Mouse (Mus musculus) gastrocnemius, postnatal 36 days (tissue): Measurements from ENCODE around the gene Stim1. TPM values are rescaled to one million over a fixed set of nuclear protein-coding genes. Genes with fewer than 3 reads are reported as not detected.

ENCODE experiments used
- DNase-seq, 2 experiments: peaks; one replicate each; pipeline ENCODE4 v3.0.0; 2022
- intact Hi-C: fragments of 180-260 bp; cut with DNase I; formaldehyde crosslinking; loops from one replicate; pipeline ENCODE4 v1.15.1; 2025
- long read RNA-seq, 2 experiments: library from polyadenylated mRNA; stranded (forward); transcript quantifications; one replicate each; pipeline ENCODE4 v2.0.0; 2021
- total RNA-seq, 2 experiments: library from RNA; stranded (reverse); gene quantifications; 2 replicates each; pipeline ENCODE4 v1.2.3; 2021

The Stim1 gene
- 100 to 1,000 TPM; 155 to 167 TPM for total RNA-seq
- long read RNA-seq, experiment 1, full-length matches to known transcripts, result 9 of 44 reads
- long read RNA-seq, experiment 1, partial matches to known transcripts, result 30 of 44 reads
- long read RNA-seq, experiment 1, other reads (novel, unspliced or antisense), result 5 of 44 reads
- long read RNA-seq, experiment 2, full-length matches to known transcripts, result 16 of 74 reads
- long read RNA-seq, experiment 2, partial matches to known transcripts, result 49 of 74 reads
- long read RNA-seq, experiment 2, other reads (novel, unspliced or antisense), result 9 of 74 reads

GRCm38 (mm10) chr7:102267601-102268394, at the start of gene Stim1:
Gene Stim1, plus strand, starts transcription at chr7:102267806.
- intact Hi-C loops, result loop anchor here (1.0 kb wide), 1 partner anchor 150 kb away; no protein-coding TSS in a partner anchor
- peak; percentile 64 to 67 for DNase-seq

GRCm38 (mm10) chr7:102221899-102222298, 45.7 kb upstream of the Stim1 start:
- intact Hi-C loops, result no loop called here
- DNase-seq, result no peak

- DNase-seq, result no peak
- intact Hi-C loops, result no loop called here
Measured at GRCm38 (mm10) chr7:102222336-102222735, 45.3 kb upstream of the Stim1 start.

GRCm38 (mm10) chr7:102222830-102223556, 44.6 kb upstream of the Stim1 start:
- intact Hi-C loops, result no loop called here
- DNase-seq, result peak; percentile 60 to 62

- intact Hi-C loops, result no loop called here
- no peak for DNase-seq
Measured at GRCm38 (mm10) chr7:102223883-102224738, 43.5 kb upstream of the Stim1 start.

- intact Hi-C loops, result no loop called here
Measured at GRCm38 (mm10) chr7:102226051-102226450, 41.6 kb upstream of the Stim1 start.

GRCm38 (mm10) chr7:102228049-102228670, 39.4 kb upstream of the Stim1 start:
- DNase-seq, result no peak
- intact Hi-C loops, result no loop called here

More at GRCm38 (mm10) chr7:102226051-102226450, 41.6 kb upstream of the Stim1 start:
- DNase-seq, result no peak

- intact Hi-C loops, result no loop called here
- DNase-seq, result no peak
Measured at GRCm38 (mm10) chr7:102229814-102230213, 37.8 kb upstream of the Stim1 start.

GRCm38 (mm10) chr7:102233059-102233458, 34.5 kb upstream of the Stim1 start:
- no peak for DNase-seq
- intact Hi-C loops, result no loop called here

- no peak for DNase-seq
- intact Hi-C loops, result no loop called here
Measured at GRCm38 (mm10) chr7:102238686-102239286, 28.8 kb upstream of the Stim1 start.

- intact Hi-C loops, result no loop called here
- DNase-seq, result no peak
Measured at GRCm38 (mm10) chr7:102239591-102239990, 28.0 kb upstream of the Stim1 start.

GRCm38 (mm10) chr7:102242371-102242770, 25.2 kb upstream of the Stim1 start:
- intact Hi-C loops, result no loop called here
- no peak for DNase-seq

GRCm38 (mm10) chr7:102242917-102243316, 24.7 kb upstream of the Stim1 start:
- no peak for DNase-seq
- intact Hi-C loops, result no loop called here

GRCm38 (mm10) chr7:102243870-102244269, 23.7 kb upstream of the Stim1 start:
- intact Hi-C loops, result no loop called here
- DNase-seq, result peak in 1 of 2 experiments; percentile 30

GRCm38 (mm10) chr7:102244782-102245535, 22.6 kb upstream of the Stim1 start:
- DNase-seq, result peak; percentile 28 to 51
- intact Hi-C loops, result no loop called here

- peak; percentile 29 to 33 for DNase-seq
- intact Hi-C loops, result no loop called here
Measured at GRCm38 (mm10) chr7:102245775-102246174, 21.8 kb upstream of the Stim1 start.

- intact Hi-C loops, result no loop called here
Measured at GRCm38 (mm10) chr7:102246265-102246664, 21.3 kb upstream of the Stim1 start.

GRCm38 (mm10) chr7:102246956-102247797, 20.4 kb upstream of the Stim1 start:
- intact Hi-C loops, result no loop called here
- DNase-seq, result no peak

More at GRCm38 (mm10) chr7:102246265-102246664, 21.3 kb upstream of the Stim1 start:
- DNase-seq, result no peak
